Mouse (Mus musculus) cerebellum, postnatal 10 days (tissue): Measurements from ENCODE around the gene Uck1.
A peak's percentile ranks its signal among the peaks of the same experiment; 100 is the strongest.

Experiments
- DNase-seq, 2 experiments: peaks; one replicate each; pipeline ENCODE4 v3.0.0; 2021; ENCODE audit warnings: mixed read lengths in 2 of 2

Gene Uck1

DNA sequence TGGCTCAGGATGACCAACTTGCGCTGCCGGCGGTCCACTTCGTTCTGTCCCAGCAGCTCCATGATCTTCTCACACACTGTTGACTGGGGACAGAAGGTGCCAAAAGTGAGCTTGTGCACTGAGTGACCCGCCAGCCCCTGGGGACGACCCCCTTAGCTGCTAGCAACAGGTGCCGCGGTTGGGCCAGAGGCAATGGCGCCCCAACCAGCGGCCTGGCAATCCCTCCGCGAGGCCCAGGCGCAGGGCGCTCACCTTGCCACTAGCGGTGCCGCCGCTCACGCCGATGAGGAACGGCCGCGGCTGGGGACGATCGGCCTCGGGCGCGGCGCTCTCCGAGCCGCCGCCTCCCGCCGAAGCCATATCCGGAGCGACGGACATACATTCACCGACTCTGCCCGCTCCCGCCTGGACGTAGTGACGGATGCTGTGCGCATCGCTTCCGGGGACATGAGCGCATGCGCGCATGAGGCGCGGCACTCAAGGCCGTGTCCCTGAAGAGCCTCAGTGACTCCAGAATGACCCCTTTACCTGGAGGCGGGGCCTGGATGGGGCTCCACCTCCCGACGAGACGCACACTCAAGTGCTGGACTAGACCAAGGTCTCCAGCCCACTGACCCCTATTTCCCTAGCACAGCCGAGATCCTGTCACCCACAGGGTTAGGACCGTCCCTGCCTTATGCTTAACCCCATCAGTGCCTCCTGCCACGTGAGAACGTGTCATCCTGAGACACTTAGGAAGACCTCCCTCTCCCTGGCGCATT is at the start of gene Uck1:
Gene Uck1, minus strand, starts transcription at position 503 of the 761 bp plus-strand sequence.
- DNase-seq, result peak; percentile 90 to 94

DNA sequence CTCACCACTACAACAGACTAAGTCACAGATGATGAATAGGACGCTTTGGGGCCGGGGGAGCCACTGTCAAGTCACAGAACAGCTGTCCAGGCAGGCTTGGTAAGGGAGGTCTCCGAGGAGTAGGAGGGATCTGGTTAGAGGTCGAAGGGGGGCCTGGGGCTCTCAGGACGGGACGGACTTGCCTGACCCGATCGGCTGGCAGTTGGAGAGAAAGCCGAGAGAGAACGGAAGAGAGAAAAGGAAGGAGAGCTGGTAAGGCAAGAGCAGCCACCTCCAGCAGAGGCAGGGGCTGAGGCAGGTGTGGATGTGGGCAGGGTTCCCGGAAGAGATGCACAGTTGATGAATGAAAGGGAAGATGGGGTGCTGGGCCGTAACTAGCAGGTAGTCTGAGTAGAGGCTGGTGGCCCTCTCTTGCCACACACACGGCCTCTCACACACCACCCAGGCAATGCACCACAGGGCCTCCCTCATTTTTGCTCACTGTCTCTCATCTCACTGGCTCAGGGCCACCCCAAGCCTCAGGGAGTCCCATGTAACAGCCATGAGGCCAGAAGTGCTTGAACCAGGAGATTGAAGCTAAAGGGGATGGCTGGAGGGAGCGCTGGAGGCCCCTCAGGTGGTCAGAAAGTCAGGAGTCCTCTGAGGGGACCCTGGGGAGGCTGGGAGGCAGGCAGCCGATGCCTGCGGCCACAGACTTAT is 49.1 kb upstream of the Uck1 start:
- DNase-seq, result peak in 1 of 2 experiments; percentile 20

DNA sequence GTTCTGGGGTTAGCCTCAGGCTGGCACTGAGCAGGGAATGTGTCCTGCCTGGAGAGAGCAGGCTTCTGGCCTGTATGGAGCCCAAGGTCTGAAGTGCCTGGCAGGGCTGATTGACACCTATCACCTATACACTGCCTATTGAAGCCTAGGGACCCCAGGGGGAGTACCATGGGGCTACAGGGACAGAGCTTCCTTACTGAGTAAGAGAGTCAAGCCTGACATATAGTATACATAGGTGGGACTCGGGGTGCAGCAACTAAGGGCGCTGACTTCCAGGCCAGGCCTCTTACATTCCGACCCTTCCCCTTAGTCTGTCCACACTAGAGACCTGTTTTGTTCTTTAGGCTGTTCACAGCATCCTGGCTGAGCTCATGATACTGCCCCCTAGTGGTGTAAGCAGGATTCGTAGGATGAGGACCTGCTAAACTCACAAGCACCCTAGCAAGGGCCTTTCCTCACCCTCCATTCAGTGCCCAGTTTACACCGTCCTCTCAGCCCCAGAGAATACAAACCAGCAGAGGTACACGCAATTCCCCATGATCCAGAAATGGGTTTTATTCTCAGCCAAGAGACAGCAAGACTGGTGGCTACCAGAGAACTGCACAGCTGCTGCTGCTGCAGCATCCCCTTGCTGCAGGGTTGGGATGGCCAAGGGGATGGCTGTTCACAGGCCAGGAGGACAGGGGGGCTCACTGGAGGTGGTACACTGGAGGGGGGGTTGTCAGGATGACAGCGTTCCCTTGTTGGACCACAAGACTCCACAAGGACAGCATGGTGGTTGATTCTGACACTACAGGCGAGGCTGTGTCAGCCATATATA is 48.2 kb upstream of the Uck1 start:
- DNase-seq, result peak; percentile 82 to 90

DNA sequence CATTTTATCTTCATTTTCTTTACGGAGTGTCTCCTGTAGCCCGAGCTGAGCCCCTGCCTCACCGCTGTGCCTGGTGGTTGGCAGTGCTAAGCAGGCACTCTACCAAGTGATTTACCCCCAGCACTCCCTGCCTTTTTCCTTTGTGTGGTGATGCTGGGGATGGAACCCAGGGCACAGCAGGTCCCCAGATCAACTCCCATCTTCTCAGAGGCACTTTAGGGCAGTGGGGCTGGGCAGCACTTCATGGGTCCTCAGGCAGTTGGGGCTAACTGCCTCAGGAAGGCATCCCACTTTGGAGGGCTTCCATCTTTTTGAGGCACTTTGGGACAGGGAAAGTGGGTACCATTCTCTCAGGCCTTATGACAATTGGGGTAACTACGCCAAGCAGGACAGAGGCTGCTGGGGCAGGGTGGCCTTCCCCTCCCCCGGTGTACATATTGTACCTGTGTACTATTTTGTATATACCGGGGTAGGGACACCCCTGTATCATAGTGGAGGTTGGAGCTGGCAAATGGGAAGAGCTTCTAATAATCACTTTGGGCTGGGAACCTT is 47.4 kb upstream of the Uck1 start:
- DNase-seq, result peak in 1 of 2 experiments; percentile 42

DNA sequence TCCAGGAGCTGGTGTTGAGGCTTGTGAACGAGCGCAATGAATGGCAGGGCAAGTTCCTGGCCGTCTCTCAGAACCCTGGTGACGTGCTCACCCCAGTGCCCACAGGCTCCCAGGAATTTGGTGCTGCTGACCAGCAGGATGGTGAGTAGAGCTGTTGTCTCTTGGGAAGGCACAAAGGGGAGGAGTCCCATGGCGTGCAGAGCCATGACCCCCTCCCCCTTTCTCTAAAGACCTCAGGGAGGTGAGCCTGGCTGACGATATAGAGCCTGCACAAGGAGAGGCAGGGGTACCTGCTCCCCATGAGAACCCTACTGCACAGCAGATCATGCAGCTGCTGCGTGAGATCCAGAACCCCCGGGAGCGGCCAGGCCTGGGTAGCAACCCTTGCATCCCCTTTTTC is 46.2 kb upstream of the Uck1 start:
- DNase-seq, result peak in 1 of 2 experiments; percentile 12

DNA sequence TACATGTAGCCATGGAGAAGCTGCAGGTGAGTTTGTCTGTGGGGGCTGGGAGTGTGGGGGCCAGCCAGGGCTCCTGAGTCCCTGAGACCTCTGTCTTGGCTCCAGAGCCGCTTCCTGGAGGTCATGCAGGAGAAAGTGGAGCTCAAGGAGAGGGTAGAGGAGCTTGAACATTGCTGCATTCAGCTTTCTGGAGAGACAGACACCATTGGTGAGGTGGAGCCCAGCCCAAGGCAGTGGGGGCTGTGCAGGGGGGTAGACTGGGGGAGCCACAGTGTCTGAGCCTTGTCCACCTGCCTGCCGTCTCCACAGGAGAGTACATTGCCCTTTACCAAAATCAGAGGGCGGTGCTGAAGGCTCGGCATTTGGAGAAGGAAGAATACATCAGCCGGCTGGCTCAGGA is 45.7 kb upstream of the Uck1 start:
- peak in 1 of 2 experiments; percentile 8 for DNase-seq

DNA sequence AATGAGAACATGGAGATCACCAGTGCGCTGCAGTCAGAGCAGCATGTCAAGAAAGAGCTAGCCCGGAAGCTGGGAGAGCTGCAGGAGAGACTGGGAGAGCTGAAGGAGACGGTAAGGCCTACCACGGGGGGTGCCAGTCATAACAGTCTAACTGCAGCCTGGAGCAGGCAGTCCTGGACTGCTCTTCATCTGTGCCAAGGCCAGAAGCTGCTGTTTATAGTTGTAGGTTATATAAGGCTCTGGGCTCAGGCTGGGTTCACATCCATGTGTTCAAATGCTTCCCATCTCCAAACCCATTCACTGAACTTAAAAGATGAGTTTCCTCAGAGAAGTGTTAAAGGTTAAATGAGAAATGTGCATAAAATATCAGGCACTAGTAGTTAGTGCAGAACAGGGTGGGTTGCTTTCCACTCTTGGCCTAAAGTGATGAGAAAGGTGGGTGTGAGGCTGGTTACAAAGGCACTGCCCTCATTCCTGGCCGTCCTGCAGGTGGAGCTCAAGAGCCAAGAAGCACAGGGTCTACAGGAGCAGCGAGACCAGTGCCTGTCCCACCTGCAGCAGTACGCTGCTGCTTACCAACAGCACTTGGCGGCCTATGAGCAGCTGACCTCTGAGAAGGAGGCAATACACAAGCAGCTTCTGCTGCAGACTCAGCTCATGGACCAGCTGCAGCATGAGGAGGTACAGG is 44.3 kb upstream of the Uck1 start:
- DNase-seq, result peak; percentile 79 to 81

DNA sequence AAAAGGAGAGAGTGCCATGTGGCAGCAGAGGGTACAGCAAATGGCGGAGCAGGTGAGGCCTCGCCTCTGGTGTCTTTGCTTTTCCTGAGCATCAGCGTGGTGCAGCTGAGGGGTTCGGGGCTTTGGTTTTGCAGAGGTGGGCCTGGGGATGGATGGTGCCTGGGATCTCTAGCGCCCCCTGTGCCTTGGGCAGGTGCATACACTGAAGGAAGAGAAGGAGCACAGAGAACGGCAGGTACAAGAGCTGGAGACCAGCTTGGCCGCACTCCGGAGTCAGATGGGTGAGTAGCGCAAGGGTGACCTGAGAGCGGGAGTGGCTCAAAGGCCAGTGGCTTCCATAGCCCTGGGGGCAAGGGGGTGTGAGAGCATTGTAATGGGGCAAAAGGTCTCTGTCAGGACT is 43.0 kb upstream of the Uck1 start:
- DNase-seq, result no peak

DNA sequence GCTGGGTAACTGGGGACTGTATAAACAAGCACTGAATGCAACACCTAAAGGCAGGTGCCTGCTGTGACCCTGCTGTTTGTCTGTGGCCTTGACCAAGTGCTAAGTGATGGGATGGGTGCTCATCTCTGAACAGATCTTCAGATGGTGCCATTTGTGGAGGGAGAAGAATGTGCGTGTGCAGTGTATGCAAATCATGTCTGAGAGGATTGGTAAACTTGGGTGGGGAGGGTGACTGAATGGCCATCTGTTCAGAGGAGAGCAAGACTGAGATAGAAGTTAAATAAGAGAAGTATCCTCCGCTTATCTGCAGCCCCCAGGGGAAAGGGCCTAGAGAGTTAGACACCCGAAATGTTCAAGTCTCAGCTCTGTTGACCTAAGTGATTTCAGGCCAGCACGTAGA is 39.5 kb upstream of the Uck1 start:
- no peak for DNase-seq

DNA sequence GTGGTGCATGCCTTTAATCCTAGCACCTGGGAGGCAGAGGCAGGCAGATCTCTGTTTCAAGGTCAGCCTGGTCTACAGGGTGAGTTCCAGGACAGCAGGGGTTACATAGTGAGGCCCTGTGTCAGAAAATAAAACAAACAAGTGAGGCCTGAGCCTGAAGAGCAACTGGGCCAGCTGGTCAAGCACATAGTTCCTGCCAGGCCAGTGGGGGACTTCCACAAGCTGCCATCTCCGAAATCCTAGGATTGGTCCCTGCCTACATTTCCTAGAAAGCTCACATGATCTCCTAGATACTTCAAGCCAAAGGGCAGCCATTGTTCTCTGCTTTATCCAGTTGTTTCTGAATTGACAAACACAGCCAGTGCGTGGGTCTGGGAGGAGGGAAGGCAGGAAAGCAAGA is 35.9 kb upstream of the Uck1 start:
- peak in 1 of 2 experiments; percentile 17 for DNase-seq

DNA sequence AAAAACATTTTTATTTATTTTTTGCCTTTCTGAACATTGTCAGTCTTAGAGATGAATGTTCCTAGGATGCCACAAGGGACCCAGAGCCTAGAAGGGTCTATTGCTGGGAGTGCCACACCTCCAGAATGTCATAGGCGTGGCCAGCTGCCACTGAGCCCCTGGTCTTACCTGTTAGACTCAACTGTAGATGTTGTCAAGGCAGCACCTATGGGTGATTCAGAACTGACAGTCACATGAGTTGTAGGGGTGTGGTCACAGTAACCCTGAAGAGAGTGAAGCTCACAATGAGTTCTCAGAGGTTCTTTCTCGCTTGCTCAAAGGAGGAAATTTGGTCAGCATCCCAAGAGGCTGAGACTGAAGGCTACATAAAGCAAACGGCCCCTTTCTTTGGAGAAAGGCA is 35.3 kb upstream of the Uck1 start:
- DNase-seq, result no peak

DNA sequence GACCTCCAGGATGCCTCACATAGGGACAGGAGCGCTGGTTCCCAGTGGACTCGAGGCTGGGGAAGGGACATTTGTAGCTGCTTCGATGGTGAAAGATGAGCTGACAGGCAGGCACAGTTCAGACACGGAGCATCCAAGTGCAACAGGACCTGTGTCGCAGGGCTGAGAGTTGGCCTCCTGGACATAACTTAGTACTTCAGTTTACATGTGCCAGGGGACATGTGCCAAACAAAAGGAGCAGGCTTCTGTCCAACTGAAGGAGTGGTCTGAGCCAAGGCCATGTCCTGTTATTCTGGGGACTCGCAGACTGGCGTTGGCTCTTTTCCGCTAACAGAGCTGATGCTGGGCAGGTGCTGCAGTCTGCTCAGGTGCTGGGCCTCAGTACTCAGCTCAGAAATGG is 34.4 kb upstream of the Uck1 start:
- DNase-seq, result peak; percentile 75 to 77

DNA sequence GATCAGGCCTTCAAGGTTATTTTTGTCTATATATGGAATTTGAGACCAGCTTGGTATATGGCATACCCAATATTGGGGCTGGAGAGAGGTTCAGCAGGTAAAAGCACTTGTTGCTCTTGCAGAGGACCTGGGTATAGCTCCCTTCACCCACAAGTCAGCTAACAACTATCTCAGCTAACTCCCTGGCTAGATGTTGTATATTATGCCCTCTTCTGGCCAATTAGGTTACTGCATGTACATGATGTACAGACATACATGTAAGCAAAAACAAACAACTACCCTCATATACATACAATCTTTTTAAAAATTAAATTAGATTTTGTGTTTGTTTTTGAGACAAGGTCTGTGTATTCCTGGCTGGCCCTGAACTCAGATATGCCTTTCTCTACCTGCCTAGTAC is 29.6 kb upstream of the Uck1 start:
- peak in 1 of 2 experiments; percentile 75 for DNase-seq

DNA sequence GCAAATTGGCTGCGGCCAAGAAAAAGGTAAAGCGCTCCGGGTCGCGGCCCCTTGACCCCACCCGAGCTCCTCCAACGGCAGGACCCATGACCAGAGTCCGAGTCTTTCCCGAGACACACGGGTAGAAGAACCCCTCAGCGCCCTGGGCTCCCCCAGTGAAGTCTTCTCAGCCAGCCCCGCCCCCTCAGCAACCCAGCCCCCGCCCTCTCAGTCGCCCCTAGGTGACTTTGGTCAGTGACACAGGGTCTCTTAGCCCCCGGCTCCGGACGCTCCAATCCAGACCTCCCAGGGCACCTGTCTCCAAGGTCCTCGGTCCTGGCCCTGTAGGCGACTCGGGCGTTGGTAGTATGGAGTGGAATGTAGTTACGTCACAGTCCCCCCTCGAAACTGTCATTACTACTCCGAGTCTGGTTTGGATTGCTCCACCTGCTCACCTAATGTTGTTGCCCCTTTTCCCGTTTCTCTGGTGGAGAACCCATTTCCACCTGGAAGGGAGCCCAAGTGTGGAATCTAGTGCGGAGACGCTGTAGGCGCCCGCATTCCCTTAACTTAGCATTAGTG is 28.5 kb upstream of the Uck1 start:
- no peak for DNase-seq

DNA sequence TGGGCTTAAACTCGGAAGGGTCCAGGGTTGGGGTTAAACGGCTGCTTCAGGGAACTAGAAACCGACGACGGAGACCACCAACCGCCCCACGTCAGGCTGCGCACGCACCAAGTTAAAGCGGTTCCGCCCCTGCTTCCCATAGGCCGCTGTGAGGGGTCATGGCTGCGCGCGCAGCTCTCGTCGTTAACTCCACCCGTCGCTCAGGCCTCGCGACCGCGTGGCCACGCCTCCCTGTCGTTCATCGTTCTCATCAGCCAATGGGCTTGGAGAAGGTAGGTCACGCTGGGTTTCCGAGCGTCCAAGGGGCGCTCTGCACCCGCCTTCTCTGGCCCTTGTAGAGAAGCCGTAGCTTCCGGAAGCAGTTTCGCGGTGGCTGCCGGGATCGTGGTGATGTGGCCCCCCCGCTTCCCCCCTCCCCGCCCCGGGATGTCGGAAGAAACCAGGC is 28.0 kb upstream of the Uck1 start, which contains the start of gene Swi5:
Gene Swi5, minus strand, starts transcription at position 153 of the 445 bp plus-strand sequence.
- peak; percentile 100 for DNase-seq

DNA sequence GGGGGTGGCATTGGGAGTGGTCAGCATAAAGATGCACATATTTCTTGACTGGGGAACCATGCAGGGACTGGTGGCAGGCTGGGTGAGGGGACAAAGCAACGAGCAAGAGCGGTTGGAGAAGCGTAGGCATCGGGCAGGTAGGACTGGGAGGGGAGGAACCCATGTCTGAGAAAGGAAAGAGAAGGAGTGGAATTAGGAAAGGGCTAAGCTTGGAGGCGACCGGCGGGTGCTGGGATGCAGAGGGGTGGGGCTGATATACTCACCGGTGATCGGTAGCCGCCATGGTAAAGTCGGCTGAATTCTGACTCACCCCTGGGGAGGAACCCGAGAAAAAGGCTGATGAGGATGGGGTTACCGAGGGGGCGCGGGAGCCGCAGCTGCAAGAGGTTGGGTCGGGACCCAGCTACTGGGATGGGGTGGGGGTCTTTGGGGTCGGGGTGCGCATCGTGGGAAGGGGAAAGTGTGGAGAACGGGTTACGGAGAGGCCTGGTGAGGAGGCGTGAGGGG is 27.4 kb upstream of the Uck1 start, which contains the start of gene Golga2:
Gene Golga2, plus strand, starts transcription at position 51 of the 507 bp plus-strand sequence.
- DNase-seq, result peak in 1 of 2 experiments; percentile 33

DNA sequence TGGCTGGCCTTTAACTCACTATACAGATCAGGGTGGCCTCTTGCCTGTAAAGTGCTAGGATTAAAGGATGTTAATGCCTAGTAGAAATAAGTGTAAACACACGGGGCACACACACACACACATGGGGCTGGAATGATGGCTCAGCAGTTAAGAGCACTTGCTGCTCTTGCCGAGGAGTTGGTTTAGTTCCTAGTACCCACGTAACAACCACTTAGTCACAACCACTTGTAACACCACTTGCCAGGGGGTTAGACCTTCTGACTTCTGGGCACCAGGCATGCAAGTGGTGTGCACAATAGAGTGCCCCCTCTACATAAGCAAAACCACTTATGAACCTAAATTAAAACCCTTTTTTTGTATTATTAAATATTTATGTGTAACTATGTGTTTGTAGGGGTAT is 24.0 kb upstream of the Uck1 start:
- no peak for DNase-seq

DNA sequence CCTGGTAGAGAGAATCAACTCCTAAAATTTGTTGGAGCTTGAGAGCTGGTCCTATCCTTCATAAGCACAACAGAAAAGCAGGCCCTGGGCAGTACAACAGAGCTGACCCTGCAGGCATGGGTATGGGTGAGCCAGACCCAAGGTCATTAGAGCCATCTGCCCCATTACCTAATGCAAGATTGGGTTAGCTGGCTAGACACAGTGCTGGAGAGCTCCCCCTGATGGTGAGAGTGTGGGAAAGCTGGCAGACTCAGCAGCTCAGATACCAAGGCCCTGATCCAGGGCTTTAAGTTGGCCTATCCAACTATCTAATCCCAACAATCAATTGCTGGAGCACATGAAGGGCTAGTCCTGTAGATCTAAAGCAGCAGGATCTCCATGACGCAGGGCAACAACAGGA is 22.8 kb upstream of the Uck1 start:
- peak; percentile 74 to 79 for DNase-seq

DNA sequence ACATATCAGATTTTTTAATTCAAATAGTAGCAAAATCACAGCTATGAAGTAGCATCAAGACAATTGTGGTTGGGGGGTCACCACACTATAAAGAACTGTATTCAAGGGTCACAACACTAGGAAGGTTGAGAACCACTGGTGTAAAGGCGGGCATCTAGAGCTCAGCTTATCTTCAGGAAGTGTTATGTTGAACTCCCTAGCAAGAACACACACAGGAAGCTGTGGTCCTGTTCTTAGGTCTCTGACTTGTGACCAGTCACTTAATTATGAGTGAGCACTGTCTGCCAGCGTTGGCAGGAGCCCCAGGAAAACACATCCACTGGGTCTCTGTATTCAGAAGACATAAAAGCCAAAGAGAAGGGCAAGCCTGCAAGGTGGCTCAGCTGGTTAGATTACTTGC is 22.3 kb upstream of the Uck1 start:
- no peak for DNase-seq

DNA sequence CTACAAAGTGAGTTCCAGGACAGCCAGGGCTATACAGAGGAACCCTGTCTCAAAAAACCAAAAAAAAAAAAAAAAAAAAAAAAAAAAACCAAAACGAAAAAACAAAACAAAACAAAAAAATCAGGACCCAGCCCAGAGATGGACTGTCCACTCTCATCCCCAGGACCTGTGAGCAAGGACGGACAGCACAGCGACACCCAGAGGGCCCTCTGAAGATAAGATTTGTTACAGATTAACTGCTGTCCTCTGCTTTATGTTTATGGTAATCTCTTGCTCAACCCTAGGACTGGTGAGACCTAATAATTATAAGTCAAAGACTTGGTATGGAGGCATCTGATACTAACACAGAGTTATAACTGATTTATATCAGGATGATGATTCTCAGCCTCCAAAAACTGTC is 15.9 kb upstream of the Uck1 start:
- DNase-seq, result no peak

DNA sequence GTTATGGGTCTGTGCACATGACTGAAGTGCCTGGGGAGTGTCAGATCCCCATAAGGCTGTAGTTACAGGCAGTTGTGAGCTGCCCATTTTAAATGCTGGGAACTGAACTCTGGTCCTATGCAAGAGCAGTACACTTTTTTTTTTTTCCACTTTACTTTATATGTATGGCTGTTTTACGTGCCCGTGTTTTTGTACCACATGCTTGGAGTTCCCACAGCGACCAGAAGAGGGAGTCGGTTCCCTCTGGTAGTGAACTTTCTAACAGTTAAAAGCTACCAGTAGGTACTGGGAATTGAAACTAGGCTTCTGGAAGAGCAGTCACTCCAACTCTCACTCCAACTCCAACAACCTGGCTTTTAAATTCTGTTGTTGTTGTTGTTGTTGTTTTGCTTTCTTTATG is 676 bp upstream of the Uck1 start:
- DNase-seq, result peak; percentile 65 to 71
